Mouse (Mus musculus): ENCODE measurements at regions not wholly inside any gene's neighbourhood (a gene's known extent, or its start where the extent isn't known, plus 50 kb on each side); places are given as distances from the start of the nearest gene placed in this dataset.

DNA sequence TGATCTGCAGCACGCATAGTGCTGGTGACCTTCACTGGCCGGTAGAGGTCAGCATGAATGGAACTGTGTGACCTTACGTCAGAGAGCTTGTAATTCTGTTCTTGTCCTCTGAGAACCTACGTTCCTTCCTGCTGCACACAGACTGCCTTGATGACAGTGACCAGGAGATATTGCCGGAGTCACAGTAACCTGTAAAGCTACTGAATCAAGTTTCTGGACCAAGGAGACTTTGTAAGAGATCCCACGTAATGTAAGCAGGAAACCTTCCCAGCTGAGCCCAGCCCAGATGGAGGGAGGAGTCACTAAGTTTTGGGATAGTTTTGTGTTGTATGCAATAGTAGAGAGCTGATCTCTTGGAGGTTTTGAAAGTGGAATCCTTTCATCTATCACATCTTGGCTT lies 117.4 kb upstream of the Lyplal1 start:
- no peak for ATAC-seq (replicated peaks; ENCODE audit: low FRiP score, low read depth)
- Histone ChIP-seq H3K27ac (no peak overlapping the region), H3K36me3 (ENCODE audit: insufficient read depth, low read length) (no peaks in the 10 kb centered on the region), H3K4me1 (replicated peaks; ENCODE audit: insufficient read depth, low read length) (peaks cover 3% of the 10 kb centered on the region; the same call in 1 of the 2 replicates), H3K4me3 (replicated peaks; ENCODE audit: low read depth, low read length) (no peak overlapping the region), H3K4me2 (ENCODE audit: low read length) (no peak overlapping the region), H3K9me3 (replicated peaks; ENCODE audit: low read length) (no peaks in the 10 kb centered on the region), H3K27me3 (ENCODE audit: insufficient read depth, low read length) (no peaks in the 10 kb centered on the region), H3K9ac (ENCODE audit: low read depth, low read length) (no peak overlapping the region)
- WGBS: 58% methylated on average over 6 of the region's 6 CpGs
- TF ChIP-seq CTCF (IDR thresholded peaks at IDR 0.05; ENCODE audit: low read depth): no peak
- DNase-seq (ENCODE audit: low spot score): no peak

DNA sequence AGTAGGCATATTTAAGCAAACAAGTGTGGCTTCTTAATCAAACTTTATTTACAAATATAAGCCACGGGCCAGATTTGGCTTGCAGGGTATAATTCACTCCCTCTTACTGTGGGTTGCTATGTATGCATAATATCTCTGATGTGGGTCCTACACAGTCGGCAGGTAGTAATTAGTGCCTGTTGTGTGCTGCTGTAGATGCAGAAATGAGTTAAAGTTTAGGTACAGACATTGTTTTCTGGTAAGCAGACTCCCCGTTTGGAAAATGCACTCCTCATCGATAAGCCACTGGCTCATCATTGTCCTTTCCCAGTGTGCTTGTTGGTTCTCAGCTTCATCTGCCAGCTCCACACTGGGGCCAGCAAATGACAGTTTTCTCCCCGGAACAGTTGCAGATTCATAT lies 113.4 kb upstream of the Lyplal1 start:
- 81% methylated on average over 5 of the region's 5 CpGs for whole genome bisulfite sequencing
- H3K27ac ChIP-seq: no peak overlapping the region
- H3K9ac ChIP-seq (ENCODE audit: low read depth, low read length): no peak overlapping the region
- H3K4me3 ChIP-seq (replicated peaks; ENCODE audit: low read depth, low read length): no peak overlapping the region
- H3K27me3 ChIP-seq (ENCODE audit: insufficient read depth, low read length): no peaks in the 10 kb centered on the region
- no peak overlapping the region for H3K4me2 ChIP-seq (ENCODE audit: low read length)
- DNase-seq (ENCODE audit: low spot score) (no peak), ATAC-seq (replicated peaks; ENCODE audit: low FRiP score, low read depth) (no peak)
- TF ChIP-seq CTCF (IDR thresholded peaks at IDR 0.05; ENCODE audit: low read depth): no peak
- H3K36me3 ChIP-seq (ENCODE audit: insufficient read depth, low read length): no peaks in the 10 kb centered on the region
- no peaks in the 10 kb centered on the region for H3K9me3 ChIP-seq (replicated peaks; ENCODE audit: low read length)
- no peaks in the 10 kb centered on the region for H3K4me1 ChIP-seq (replicated peaks; ENCODE audit: insufficient read depth, low read length)

DNA sequence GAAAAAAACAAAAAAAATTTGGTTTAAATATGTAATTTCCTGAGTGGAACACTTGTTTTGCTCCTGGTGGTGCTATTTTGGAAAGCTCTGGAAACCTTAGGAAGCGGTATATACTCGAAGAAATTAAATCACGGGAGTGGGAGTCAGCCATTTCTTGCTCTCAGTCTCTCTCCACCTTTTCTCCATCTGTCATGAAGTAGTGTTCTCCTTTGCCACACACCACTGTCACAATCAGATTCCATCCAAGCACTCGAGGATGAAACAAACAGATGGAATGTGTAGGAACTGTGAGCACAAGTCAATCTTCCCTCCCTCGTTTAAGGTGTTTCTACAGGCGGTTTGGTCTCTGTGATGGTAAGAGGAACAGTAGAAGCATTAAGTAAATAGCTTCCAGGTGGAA lies 112.7 kb upstream of the Lyplal1 start:
- H3K4me2 ChIP-seq (ENCODE audit: low read length): no peak overlapping the region
- TF ChIP-seq CTCF (IDR thresholded peaks at IDR 0.05; ENCODE audit: low read depth): no peak
- WGBS: 71% methylated on average over 6 of the region's 6 CpGs

DNA sequence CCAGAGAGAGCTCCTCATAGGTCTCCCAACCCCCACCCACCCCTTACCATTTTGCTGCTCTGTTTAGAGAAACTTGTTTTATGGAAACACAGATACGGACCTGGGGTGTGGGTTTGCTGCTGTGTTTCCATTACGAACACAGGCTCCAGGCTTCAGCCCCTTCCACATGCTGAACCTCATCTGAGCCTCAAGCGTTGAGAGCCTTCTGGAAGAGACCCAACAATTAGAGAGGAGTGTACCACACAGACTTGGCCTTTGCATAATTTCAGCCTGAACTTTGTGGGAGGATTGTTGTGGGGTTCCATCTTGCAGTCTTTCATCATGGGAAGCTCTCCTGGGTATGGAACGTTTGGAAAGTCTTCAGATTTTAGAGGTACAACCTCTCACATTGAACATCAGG lies 111.3 kb upstream of the Lyplal1 start:
- no peak for TF ChIP-seq CTCF (IDR thresholded peaks at IDR 0.05; ENCODE audit: low read depth)
- no peaks in the 10 kb centered on the region for H3K27me3 ChIP-seq (ENCODE audit: insufficient read depth, low read length)
- no peak overlapping the region for H3K4me3 ChIP-seq (replicated peaks; ENCODE audit: low read depth, low read length)
- no peaks in the 10 kb centered on the region for H3K36me3 ChIP-seq (ENCODE audit: insufficient read depth, low read length)
- ATAC-seq (replicated peaks; ENCODE audit: low FRiP score, low read depth) (no peak), DNase-seq (ENCODE audit: low spot score) (no peak)
- 65% methylated on average over 4 of the region's 4 CpGs for WGBS
- no peak overlapping the region for H3K9ac ChIP-seq (ENCODE audit: low read depth, low read length)
- no peaks in the 10 kb centered on the region for H3K9me3 ChIP-seq (replicated peaks; ENCODE audit: low read length)
- no peak overlapping the region for H3K27ac ChIP-seq
- no peaks in the 10 kb centered on the region for H3K4me1 ChIP-seq (replicated peaks; ENCODE audit: insufficient read depth, low read length)
- no peak overlapping the region for H3K4me2 ChIP-seq (ENCODE audit: low read length)

More for the DNA sequence above, 112.7 kb upstream of the Lyplal1 start:
- ATAC-seq (replicated peaks; ENCODE audit: low FRiP score, low read depth) (no peak), DNase-seq (ENCODE audit: low spot score) (no peak)
- H3K9ac ChIP-seq (ENCODE audit: low read depth, low read length): no peak overlapping the region
- H3K4me3 ChIP-seq (replicated peaks; ENCODE audit: low read depth, low read length): no peak overlapping the region
- H3K27ac ChIP-seq: no peak overlapping the region
- H3K27me3 ChIP-seq (ENCODE audit: insufficient read depth, low read length): no peaks in the 10 kb centered on the region
- H3K36me3 ChIP-seq (ENCODE audit: insufficient read depth, low read length): no peaks in the 10 kb centered on the region
- H3K4me1 ChIP-seq (replicated peaks; ENCODE audit: insufficient read depth, low read length): no peaks in the 10 kb centered on the region
- H3K9me3 ChIP-seq (replicated peaks; ENCODE audit: low read length): no peaks in the 10 kb centered on the region

DNA sequence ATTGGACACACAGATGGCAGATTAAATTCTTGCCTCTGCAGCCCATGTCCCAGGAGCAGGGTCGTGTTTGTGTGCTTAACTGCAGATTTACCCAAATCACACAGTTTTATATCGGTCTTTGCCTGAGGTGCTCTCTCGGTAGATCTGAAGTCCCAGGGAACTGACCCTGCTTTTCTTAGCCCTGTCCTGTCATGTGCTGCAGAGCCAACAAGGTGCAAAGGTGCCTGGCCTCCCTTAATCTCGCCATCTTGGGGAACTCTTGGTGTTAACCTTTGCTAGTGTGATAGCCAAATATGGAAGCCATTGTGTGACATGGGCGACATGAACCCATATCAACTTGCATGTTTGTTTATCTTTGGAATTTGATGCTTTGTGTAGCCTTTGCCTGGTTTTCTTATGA lies 107.1 kb upstream of the Lyplal1 start:
- Histone ChIP-seq H3K4me2 (ENCODE audit: low read length) (no peak overlapping the region), H3K36me3 (ENCODE audit: insufficient read depth, low read length) (no peaks in the 10 kb centered on the region), H3K9ac (ENCODE audit: low read depth, low read length) (no peak overlapping the region), H3K4me1 (replicated peaks; ENCODE audit: insufficient read depth, low read length) (no peaks in the 10 kb centered on the region), H3K9me3 (replicated peaks; ENCODE audit: low read length) (no peaks in the 10 kb centered on the region), H3K27ac (no peak overlapping the region), H3K27me3 (ENCODE audit: insufficient read depth, low read length) (no peaks in the 10 kb centered on the region), H3K4me3 (replicated peaks; ENCODE audit: low read depth, low read length) (no peak overlapping the region)
- no peak for TF ChIP-seq CTCF (IDR thresholded peaks at IDR 0.05; ENCODE audit: low read depth)
- 35% methylated on average over 5 of the region's 5 CpGs for WGBS
- no peak for ATAC-seq (replicated peaks; ENCODE audit: low FRiP score, low read depth)
- peak; percentile 37 for DNase-seq (ENCODE audit: low spot score)

DNA sequence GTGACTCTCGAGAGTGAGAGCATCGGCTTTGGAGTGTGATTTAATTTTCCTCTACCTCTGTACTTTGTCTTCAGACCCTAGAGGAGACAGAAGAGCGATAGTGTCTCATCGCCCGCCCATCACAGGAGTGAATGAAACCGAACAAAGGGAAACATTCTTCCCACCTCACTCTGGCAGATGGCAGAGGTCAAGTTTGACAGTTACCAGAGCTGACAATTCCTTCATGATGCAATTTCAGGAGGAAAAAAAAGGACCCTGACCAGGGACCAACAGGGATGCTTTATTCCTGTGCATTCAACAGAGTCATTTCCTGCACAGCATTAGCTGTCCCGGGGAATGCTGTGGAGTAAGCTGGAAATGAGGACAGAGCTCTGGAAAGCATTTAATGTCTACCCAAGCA lies 106.3 kb upstream of the Lyplal1 start:
- WGBS: 42% methylated on average over 7 of the region's 7 CpGs
- H3K27me3 ChIP-seq (ENCODE audit: insufficient read depth, low read length): no peaks in the 10 kb centered on the region
- H3K4me2 ChIP-seq (ENCODE audit: low read length): no peak overlapping the region
- H3K9me3 ChIP-seq (replicated peaks; ENCODE audit: low read length): no peaks in the 10 kb centered on the region
- H3K4me3 ChIP-seq (replicated peaks; ENCODE audit: low read depth, low read length): no peak overlapping the region
- H3K4me1 ChIP-seq (replicated peaks; ENCODE audit: insufficient read depth, low read length): no peaks in the 10 kb centered on the region
- TF ChIP-seq CTCF (IDR thresholded peaks at IDR 0.05; ENCODE audit: low read depth): no peak
- ATAC-seq (replicated peaks; ENCODE audit: low FRiP score, low read depth) (no peak), DNase-seq (ENCODE audit: low spot score) (no peak)
- H3K36me3 ChIP-seq (ENCODE audit: insufficient read depth, low read length): no peaks in the 10 kb centered on the region
- no peak overlapping the region for H3K9ac ChIP-seq (ENCODE audit: low read depth, low read length)
- no peak overlapping the region for H3K27ac ChIP-seq

DNA sequence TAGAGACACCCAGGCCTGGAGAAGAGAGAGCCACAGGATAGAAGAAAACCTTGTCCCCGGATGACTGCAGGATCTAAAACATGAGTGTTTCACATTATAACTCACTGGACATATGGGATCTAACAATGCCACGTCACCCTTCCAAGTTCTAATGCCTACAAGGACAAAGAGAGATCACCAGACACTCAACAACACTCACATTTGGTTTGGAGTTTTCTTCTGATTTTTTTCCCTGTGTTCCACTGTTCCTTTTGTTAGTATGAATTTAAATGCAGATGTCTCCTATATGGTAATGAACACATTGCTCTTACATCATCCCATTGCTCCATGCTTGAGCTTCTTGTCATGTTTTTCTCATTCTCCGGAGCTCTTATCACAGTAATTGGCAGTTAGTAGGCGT lies 101.9 kb upstream of the Lyplal1 start:
- WGBS: 93% methylated on average over 4 of the region's 4 CpGs
- Histone ChIP-seq H3K27ac (no peak overlapping the region), H3K4me3 (replicated peaks; ENCODE audit: low read depth, low read length) (no peak overlapping the region), H3K9ac (ENCODE audit: low read depth, low read length) (no peak overlapping the region), H3K36me3 (ENCODE audit: insufficient read depth, low read length) (no peaks in the 10 kb centered on the region), H3K4me2 (ENCODE audit: low read length) (no peak overlapping the region), H3K27me3 (ENCODE audit: insufficient read depth, low read length) (no peaks in the 10 kb centered on the region), H3K4me1 (replicated peaks; ENCODE audit: insufficient read depth, low read length) (no peaks in the 10 kb centered on the region), H3K9me3 (replicated peaks; ENCODE audit: low read length) (no peaks in the 10 kb centered on the region)
- DNase-seq (ENCODE audit: low spot score) (no peak), ATAC-seq (replicated peaks; ENCODE audit: low FRiP score, low read depth) (no peak)
- TF ChIP-seq CTCF (IDR thresholded peaks at IDR 0.05; ENCODE audit: low read depth): no peak

All from kidney, postnatal 0 days (tissue).